Mouse (Mus musculus) frontal cortex, adult 2 months (tissue): ENCODE results near the gene Nfya. TPM values are rescaled to one million over a fixed set of nuclear protein-coding genes. Genes with fewer than 3 reads are reported as not detected.
A peak's percentile ranks its signal among the peaks of the same experiment; 100 is the strongest.

Experiments
- DNase-seq, 2 experiments: peaks; one replicate each; pipeline ENCODE4 v3.0.0; 2022; ENCODE audit warnings: low spot score in 1 of 2; ENCODE audit errors: extremely low spot score in 1 of 2
- polyA plus RNA-seq: library from polyadenylated mRNA; depleted of rRNA; stranded (reverse); fragments of >200 nt; gene quantifications from 2 replicates; pipeline ENCODE4 v1.2.3, GENCODE M21; 2012; rRNA removed

Nfya gene
- polyA plus RNA-seq = 31.2 and 35.5 TPM in 2 replicates

- peak; percentile 99 to 100 for DNase-seq
These were observed at the start of gene Nfya, which contains the start of gene Oard1 for GRCm38 (mm10) chr17:48409380-48410298. Gene Nfya (minus strand): TSS chr17:48409906. Gene Oard1 (plus strand): TSS chr17:48410014.

- no peak for DNase-seq
These were observed 48.4 kb upstream of the Nfya start for GRCm38 (mm10) chr17:48457971-48458653.

GRCm38 (mm10) chr17:48455955-48456354 lies 46.2 kb upstream of the Nfya start:
- DNase-seq = no peak

GRCm38 (mm10) chr17:48454688-48455087 lies 45.0 kb upstream of the Nfya start, which contains the start of gene Unc5cl:
Gene Unc5cl (plus strand): TSS chr17:48454901.
- no peak for DNase-seq

- no peak for DNase-seq
These were observed 44.5 kb upstream of the Nfya start for GRCm38 (mm10) chr17:48454190-48454589.

- no peak for DNase-seq
These were observed 43.8 kb upstream of the Nfya start for GRCm38 (mm10) chr17:48453489-48453888.

GRCm38 (mm10) chr17:48451753-48452444 lies 42.2 kb upstream of the Nfya start:
- DNase-seq = no peak

- DNase-seq = no peak
These were observed 41.6 kb upstream of the Nfya start, which contains the start of gene Tspo2 for GRCm38 (mm10) chr17:48451353-48451675. Gene Tspo2 (minus strand): TSS chr17:48451522.

GRCm38 (mm10) chr17:48450666-48451352 lies 41.1 kb upstream of the Nfya start:
- DNase-seq = no peak

GRCm38 (mm10) chr17:48447675-48448074 lies 38.0 kb upstream of the Nfya start:
- DNase-seq = no peak

GRCm38 (mm10) chr17:48443542-48444145 lies 33.9 kb upstream of the Nfya start:
- DNase-seq = no peak

- no peak for DNase-seq
These were observed 33.2 kb upstream of the Nfya start for GRCm38 (mm10) chr17:48442745-48443457.

GRCm38 (mm10) chr17:48437421-48437911 lies 27.8 kb upstream of the Nfya start:
- DNase-seq = no peak

GRCm38 (mm10) chr17:48436487-48436886 lies 26.8 kb upstream of the Nfya start:
- no peak for DNase-seq

GRCm38 (mm10) chr17:48434479-48434878 lies 24.8 kb upstream of the Nfya start:
- DNase-seq = no peak

GRCm38 (mm10) chr17:48433689-48434330 lies 24.1 kb upstream of the Nfya start:
- no peak for DNase-seq

GRCm38 (mm10) chr17:48433006-48433655 lies 23.4 kb upstream of the Nfya start:
- DNase-seq = no peak
